Mouse (Mus musculus) Patski (cell line): ENCODE measurements around the gene Sipa1l3. TPM values are rescaled to one million over a fixed set of nuclear protein-coding genes. Genes with fewer than 3 reads are reported as not detected.

Source experiments
- ATAC-seq: fragments of 100-300 bp; one replicate; pipeline ENCODE4 v1.8.0; 2021
- CTCF ChIA-PET: fragments of 350-600 bp; sonication (Branson Sonifier 250); formaldehyde crosslinking; loops from one replicate; lab custom pipeline; 2022; ENCODE audit warnings: inconsistent platforms; lab: Charles Lee
- POLR2A ChIA-PET: fragments of 350-600 bp; sonication (Branson Sonifier 250); formaldehyde crosslinking; loops from one replicate; lab custom pipeline; 2022; ENCODE audit warnings: antibody characterized with exemption, inconsistent platforms; lab: Charles Lee
- DNase-seq: peaks from one replicate; pipeline ENCODE4 v3.0.0-alpha.2; 2011; ENCODE audit warnings: low read depth, low spot score
- H3K27me3 ChIP-seq: fragments of 371-371 bp; one replicate; pipeline ENCODE4 v1.5.1; 2021
- CTCF ChIP-seq: fragments of 100-300 bp; IDR thresholded peaks from one replicate; pipeline ENCODE4 v1.5.1; 2021
- in situ Hi-C: fragments of 300-500 bp; cut with MboI; formaldehyde crosslinking; loops from 3 replicates; pipeline ENCODE4 v1.11.1; 2018; ENCODE audit warnings: low pct_unique_long_range_greater_than_20kb, mixed read lengths
- polyA plus RNA-seq: library from polyadenylated mRNA; unstranded; gene quantifications from one replicate; pipeline ENCODE4 v1.2.3, GENCODE M21; 2021

Sipa1l3 gene
- polyA plus RNA-seq, 1 experiment from 2014 or later, result 27.2 TPM

- no peak for ATAC-seq
- POLR2A ChIA-PET, result no interaction called here
These were observed 107.1 kb downstream of the Sipa1l3 start for GRCm38 (mm10) chr7:29411216-29411816.

GRCm38 (mm10) chr7:29410402-29410801 is 108.0 kb downstream of the Sipa1l3 start:
- no peak for TF ChIP-seq CTCF
- no peak for DNase-seq
- H3K27me3 ChIP-seq, result no peaks in the 10 kb centered on the region
- in situ Hi-C loops, result no loop called here
- CTCF ChIA-PET, result interaction anchor here (1.0 to 2.3 kb wide), 2 partner anchors 10 to 112 kb away, joined by 3 to 9 read pairs; no protein-coding TSS in a partner anchor
- POLR2A ChIA-PET, result no interaction called here
- ATAC-seq, result no peak

More at GRCm38 (mm10) chr7:29411216-29411816, 107.1 kb downstream of the Sipa1l3 start:
- DNase-seq, result no peak
- CTCF ChIA-PET, result interaction anchor here (1.0 to 2.3 kb wide), 2 partner anchors 10 to 111 kb away, joined by 3 to 9 read pairs; no protein-coding TSS in a partner anchor
- no peaks in the 10 kb centered on the region for H3K27me3 ChIP-seq
- in situ Hi-C loops, result no loop called here
- TF ChIP-seq CTCF, result no peak

- ATAC-seq, result no peak
- in situ Hi-C loops, result no loop called here
- no peak for TF ChIP-seq CTCF
These were observed 111.6 kb downstream of the Sipa1l3 start for GRCm38 (mm10) chr7:29406855-29407254.

GRCm38 (mm10) chr7:29404126-29404525 is 114.3 kb downstream of the Sipa1l3 start:
- POLR2A ChIA-PET, result no interaction called here
- no peaks in the 10 kb centered on the region for H3K27me3 ChIP-seq
- no peak for TF ChIP-seq CTCF
- CTCF ChIA-PET, result no interaction called here
- no peak for ATAC-seq
- DNase-seq, result no peak
- in situ Hi-C loops, result no loop called here

More at GRCm38 (mm10) chr7:29406855-29407254, 111.6 kb downstream of the Sipa1l3 start:
- DNase-seq, result no peak
- no peaks in the 10 kb centered on the region for H3K27me3 ChIP-seq
- ChIA-PET POLR2A (interaction anchor here (1.1 to 1.5 kb wide), 2 partner anchors 10 to 116 kb away, joined by 3 to 8 read pairs; no protein-coding TSS in a partner anchor), CTCF (interaction anchor here (1.4 to 2.2 kb wide), 4 partner anchors 11 to 116 kb away, joined by 3 to 6 read pairs (median 6); no protein-coding TSS in a partner anchor)

GRCm38 (mm10) chr7:29402015-29402414 is 116.4 kb downstream of the Sipa1l3 start:
- POLR2A ChIA-PET, result no interaction called here
- DNase-seq, result no peak
- ATAC-seq, result no peak
- no peak for TF ChIP-seq CTCF
- no peaks in the 10 kb centered on the region for H3K27me3 ChIP-seq
- in situ Hi-C loops, result no loop called here
- CTCF ChIA-PET, result interaction anchor here (1.7 kb wide), 1 partner anchor 48 kb away, joined by 3 read pairs; no protein-coding TSS in a partner anchor

GRCm38 (mm10) chr7:29400451-29400850 is 118.0 kb downstream of the Sipa1l3 start:
- in situ Hi-C loops, result no loop called here
- ChIA-PET POLR2A (interaction anchor here (1.2 to 1.8 kb wide), 2 partner anchors 26 to 118 kb away, joined by 3 read pairs; partner anchors contain the start of gene Sipa1l3), CTCF (interaction anchor here (1.3 kb wide), 1 partner anchor 29 kb away, joined by 3 read pairs; no protein-coding TSS in a partner anchor)
- ATAC-seq (no peak), DNase-seq (no peak)
- no peaks in the 10 kb centered on the region for H3K27me3 ChIP-seq
- no peak for TF ChIP-seq CTCF

- DNase-seq (no peak), ATAC-seq (no peak)
- CTCF ChIA-PET, result interaction anchor here (0.6 to 1.3 kb wide), 2 partner anchors 30 to 772 kb away, joined by 3 read pairs; no protein-coding TSS in a partner anchor
- no peak for TF ChIP-seq CTCF
- POLR2A ChIA-PET, result no interaction called here
- no peaks in the 10 kb centered on the region for H3K27me3 ChIP-seq
- in situ Hi-C loops, result no loop called here
These were observed 119.4 kb downstream of the Sipa1l3 start for GRCm38 (mm10) chr7:29399056-29399455.

GRCm38 (mm10) chr7:29397486-29397885 is 121.0 kb downstream of the Sipa1l3 start:
- no peak for TF ChIP-seq CTCF
- POLR2A ChIA-PET, result no interaction called here
- DNase-seq, result peak; percentile 33
- H3K27me3 ChIP-seq, result no peaks in the 10 kb centered on the region
- peak; percentile 33 for ATAC-seq
- CTCF ChIA-PET, result interaction anchor here (1.0 kb wide), 1 partner anchor 123 kb away, joined by 4 read pairs; no protein-coding TSS in a partner anchor
- in situ Hi-C loops, result no loop called here

GRCm38 (mm10) chr7:29396943-29397340 is 121.5 kb downstream of the Sipa1l3 start:
- H3K27me3 ChIP-seq, result no peaks in the 10 kb centered on the region
- ATAC-seq, result no peak
- in situ Hi-C loops, result no loop called here
- CTCF ChIA-PET, result interaction anchor here (1.3 kb wide), 1 partner anchor 10 kb away, joined by 3 read pairs; no protein-coding TSS in a partner anchor
- TF ChIP-seq CTCF, result no peak
- POLR2A ChIA-PET, result no interaction called here
- no peak for DNase-seq

GRCm38 (mm10) chr7:29396216-29396942 is 122.1 kb downstream of the Sipa1l3 start:
- POLR2A ChIA-PET, result no interaction called here
- no peak for ATAC-seq
- DNase-seq, result no peak
- no peak for TF ChIP-seq CTCF
- in situ Hi-C loops, result no loop called here
- no peaks in the 10 kb centered on the region for H3K27me3 ChIP-seq
- CTCF ChIA-PET, result interaction anchor here (1.3 kb wide), 2 partner anchors 10 to 124 kb away, joined by 3 to 4 read pairs; no protein-coding TSS in a partner anchor
